Mouse (Mus musculus) liver, embryonic 12.5 days (tissue): ENCODE data around the gene Gpc2. TPM values are rescaled to one million over a fixed set of nuclear protein-coding genes. Genes with fewer than 3 reads are reported as not detected.

Experiments
- ATAC-seq: fragments of 200-750 bp; cut with Nextera tagmentation; 2 replicates; pipeline ENCODE4 v1.8.0; 2017; ENCODE audit warnings: moderate number of reproducible peaks, mild to moderate bottlenecking, moderate library complexity
- H3K27ac ChIP-seq: fragments of 300-500 bp; sonication (generic); 2 replicates; pipeline ENCODE4 v1.5.1; 2016; ENCODE audit warnings: mild to moderate bottlenecking
- H3K27me3 ChIP-seq: fragments of 300-500 bp; sonication (generic); replicated peaks from 2 replicates; pipeline ENCODE4 v1.6.1; 2016; ENCODE audit warnings: mild to moderate bottlenecking, moderate library complexity
- H3K36me3 ChIP-seq: fragments of 300-500 bp; sonication (generic); 2 replicates; pipeline ENCODE4 v1.6.1; 2016; ENCODE audit warnings: mild to moderate bottlenecking, moderate library complexity
- H3K4me1 ChIP-seq: fragments of 300-500 bp; sonication (generic); 2 replicates; pipeline ENCODE4 v1.6.1; 2016
- H3K4me2 ChIP-seq: fragments of 300-500 bp; sonication (generic); 2 replicates; pipeline ENCODE4 v1.6.1; 2016; ENCODE audit warnings: mild to moderate bottlenecking, moderate library complexity
- H3K4me3 ChIP-seq: fragments of 300-500 bp; sonication (generic); 2 replicates; pipeline ENCODE4 v1.5.1; 2016; ENCODE audit warnings: mild to moderate bottlenecking, moderate library complexity
- H3K9ac ChIP-seq: fragments of 300-500 bp; sonication (generic); 2 replicates; pipeline ENCODE4 v1.6.1; 2016; ENCODE audit warnings: mild to moderate bottlenecking, moderate library complexity
- H3K9me3 ChIP-seq: fragments of 300-500 bp; sonication (generic); replicated peaks from 2 replicates; pipeline ENCODE4 v1.6.1; 2016; ENCODE audit warnings: mild to moderate bottlenecking, moderate library complexity
- WGBS: fragments of 180-500 bp; shearing (Covaris S2); methylation state at CpG from one replicate; pipeline ENCODE4 v1.1.7; 2016; ENCODE audit not compliant: insufficient replicate concordance; 5-methylcytosine and 5-hydroxymethylcytosine counted together
- polyA plus RNA-seq: library from polyadenylated mRNA; unstranded; fragments of >200 nt; fragmentation: Nextera tagmentation; extraction: Ambion mirVana; gene quantifications from 2 replicates; pipeline ENCODE4 v1.2.1, GENCODE M21; 2016

Gpc2 gene
- polyA plus RNA-seq, 1 experiment from 2014 or later, result 2.4 TPM

- WGBS, result 50% methylated on average over 8 of the region's 8 CpGs
- Histone ChIP-seq H3K9me3 (no peaks in the 10 kb centered on the region), H3K27me3 (peaks cover 92% of the 10 kb centered on the region), H3K4me3 (no peak overlapping the region), H3K4me1 (peaks cover 19% of the 10 kb centered on the region), H3K4me2 (no peak overlapping the region), H3K9ac (no peak overlapping the region), H3K27ac (no peak overlapping the region), H3K36me3 (no peaks in the 10 kb centered on the region)
- no peak for ATAC-seq
Measured at GRCm38 (mm10) chr5:138274186-138274585, 5.6 kb downstream of the Gpc2 start.

- Histone ChIP-seq H3K9ac (no peak within 1 kb of the TSS), H3K4me2 (no peak within 1 kb of the TSS)
- 17% methylated on average over 12 of the region's 12 CpGs for WGBS
Measured at GRCm38 (mm10) chr5:138272409-138272923, 7.3 kb downstream of the Gpc2 start, which contains the start of gene Gal3st4. Gene Gal3st4 (minus strand): TSS chr5:138272840.

GRCm38 (mm10) chr5:138271232-138271631 lies 8.6 kb downstream of the Gpc2 start:
- no peak overlapping the region for H3K27ac ChIP-seq
- no peaks in the 10 kb centered on the region for H3K9me3 ChIP-seq
- no peak overlapping the region for H3K9ac ChIP-seq
- no peak overlapping the region for H3K4me3 ChIP-seq
- peaks cover 11% of the 10 kb centered on the region; the same call in 1 of the 2 replicates for H3K4me1 ChIP-seq
- ATAC-seq, result no peak
- H3K27me3 ChIP-seq, result peaks cover 63% of the 10 kb centered on the region
- H3K36me3 ChIP-seq, result peaks cover 3% of the 10 kb centered on the region; the same call in 1 of the 2 replicates
- no peak overlapping the region for H3K4me2 ChIP-seq
- WGBS, result 45% methylated on average over 3 of the region's 3 CpGs

More at GRCm38 (mm10) chr5:138272409-138272923, 7.3 kb downstream of the Gpc2 start, which contains the start of gene Gal3st4:
- Histone ChIP-seq H3K27ac (no peak within 1 kb of the TSS), H3K27me3 (peaks cover 75% of the 10 kb centered on the region), H3K4me3 (no peak within 1 kb of the TSS), H3K4me1 (peaks cover 11% of the 10 kb centered on the region; the same call in 1 of the 2 replicates), H3K9me3 (no peaks in the 10 kb centered on the region), H3K36me3 (no peaks in the 10 kb centered on the region)
- no peak for ATAC-seq

- WGBS, result 65% methylated on average over 4 of the region's 4 CpGs
- H3K9ac ChIP-seq, result no peak overlapping the region
Measured at GRCm38 (mm10) chr5:138268980-138269379, 10.8 kb downstream of the Gpc2 start.

GRCm38 (mm10) chr5:138267114-138267513 lies 12.7 kb downstream of the Gpc2 start:
- no peak overlapping the region for H3K4me3 ChIP-seq

More at GRCm38 (mm10) chr5:138268980-138269379, 10.8 kb downstream of the Gpc2 start:
- Histone ChIP-seq H3K4me1 (peaks cover 11% of the 10 kb centered on the region), H3K27ac (no peak overlapping the region), H3K36me3 (peaks cover 7% of the 10 kb centered on the region; the same call in 1 of the 2 replicates), H3K27me3 (peaks cover 41% of the 10 kb centered on the region), H3K4me2 (no peak overlapping the region), H3K4me3 (no peak overlapping the region), H3K9me3 (no peaks in the 10 kb centered on the region)
- no peak for ATAC-seq

GRCm38 (mm10) chr5:138265712-138266111 lies 14.1 kb downstream of the Gpc2 start:
- ATAC-seq, result no peak
- H3K4me2 ChIP-seq, result no peak overlapping the region

More at GRCm38 (mm10) chr5:138267114-138267513, 12.7 kb downstream of the Gpc2 start:
- WGBS, result 75% methylated on average over 3 of the region's 3 CpGs
- Histone ChIP-seq H3K9ac (no peak overlapping the region), H3K27ac (no peak overlapping the region), H3K4me1 (peaks cover 24% of the 10 kb centered on the region), H3K9me3 (no peaks in the 10 kb centered on the region), H3K36me3 (peaks cover 9% of the 10 kb centered on the region), H3K27me3 (peaks cover 22% of the 10 kb centered on the region), H3K4me2 (no peak overlapping the region)
- ATAC-seq, result no peak

GRCm38 (mm10) chr5:138264207-138264578 lies 15.6 kb downstream of the Gpc2 start:
- Histone ChIP-seq H3K4me2 (peak overlapping the region; percentile 95), H3K27me3 (no peaks in the 10 kb centered on the region), H3K9ac (peak overlapping the region; percentile 96), H3K27ac (peak overlapping the region; percentile 85; the same call in 1 of the 2 replicates), H3K4me3 (peak overlapping the region; percentile 89), H3K4me1 (peaks cover 53% of the 10 kb centered on the region), H3K9me3 (no peaks in the 10 kb centered on the region), H3K36me3 (peaks cover 38% of the 10 kb centered on the region)
- WGBS, result 10% methylated on average over 6 of the region's 6 CpGs
- ATAC-seq, result no peak

More at GRCm38 (mm10) chr5:138265712-138266111, 14.1 kb downstream of the Gpc2 start:
- 83% methylated on average over 4 of the region's 4 CpGs for WGBS
- Histone ChIP-seq H3K27ac (no peak overlapping the region), H3K9me3 (no peaks in the 10 kb centered on the region), H3K27me3 (peaks cover 8% of the 10 kb centered on the region), H3K9ac (no peak overlapping the region), H3K4me3 (no peak overlapping the region), H3K36me3 (peaks cover 23% of the 10 kb centered on the region), H3K4me1 (peaks cover 38% of the 10 kb centered on the region)

- no peaks in the 10 kb centered on the region for H3K27me3 ChIP-seq
- peak; percentile 84 for ATAC-seq
- H3K4me3 ChIP-seq, result peak within 1 kb of the TSS; percentile 89
- no peaks in the 10 kb centered on the region for H3K9me3 ChIP-seq
- peak within 1 kb of the TSS; percentile 85 for H3K27ac ChIP-seq
- peak within 1 kb of the TSS; percentile 95 for H3K4me2 ChIP-seq
- H3K4me1 ChIP-seq, result peaks cover 60% of the 10 kb centered on the region
- peaks cover 44% of the 10 kb centered on the region for H3K36me3 ChIP-seq
- peak within 1 kb of the TSS; percentile 96 for H3K9ac ChIP-seq
- under 1% methylated on average over 70 of the region's 71 CpGs for WGBS
Measured at GRCm38 (mm10) chr5:138263260-138264206, 16.3 kb downstream of the Gpc2 start, which contains the start of gene BC037034. Gene BC037034 (minus strand): TSS chr5:138264033.

GRCm38 (mm10) chr5:138262582-138263240 lies 17.1 kb downstream of the Gpc2 start:
- 31% methylated on average over 18 of the region's 18 CpGs for WGBS
- no peak for ATAC-seq
- H3K27ac ChIP-seq, result peak overlapping the region; percentile 85

GRCm38 (mm10) chr5:138262001-138262400 lies 17.8 kb downstream of the Gpc2 start:
- Histone ChIP-seq H3K27me3 (no peaks in the 10 kb centered on the region), H3K4me3 (peak overlapping the region; percentile 89), H3K27ac (peak overlapping the region; percentile 85), H3K9ac (peak overlapping the region; percentile 96), H3K4me1 (peaks cover 75% of the 10 kb centered on the region), H3K4me2 (peak overlapping the region; percentile 95), H3K36me3 (peaks cover 56% of the 10 kb centered on the region), H3K9me3 (no peaks in the 10 kb centered on the region)
- 47% methylated on average over 4 of the region's 4 CpGs for WGBS
- ATAC-seq, result no peak

More at GRCm38 (mm10) chr5:138262582-138263240, 17.1 kb downstream of the Gpc2 start:
- peak overlapping the region; percentile 89 for H3K4me3 ChIP-seq
- peak overlapping the region; percentile 96 for H3K9ac ChIP-seq
- H3K9me3 ChIP-seq, result no peaks in the 10 kb centered on the region
- peak overlapping the region; percentile 95 for H3K4me2 ChIP-seq
- peaks cover 51% of the 10 kb centered on the region for H3K36me3 ChIP-seq
- H3K27me3 ChIP-seq, result no peaks in the 10 kb centered on the region
- H3K4me1 ChIP-seq, result peaks cover 68% of the 10 kb centered on the region

GRCm38 (mm10) chr5:138260834-138261233 lies 19.0 kb downstream of the Gpc2 start:
- H3K27ac ChIP-seq, result peak overlapping the region; percentile 85
- WGBS, result 38% methylated on average over 11 of the region's 11 CpGs
- H3K4me3 ChIP-seq, result peak overlapping the region; percentile 89
- H3K9me3 ChIP-seq, result no peaks in the 10 kb centered on the region
- peaks cover 87% of the 10 kb centered on the region for H3K4me1 ChIP-seq
- no peaks in the 10 kb centered on the region for H3K27me3 ChIP-seq
- peak overlapping the region; percentile 45 for H3K9ac ChIP-seq
- peak overlapping the region; percentile 95 for H3K4me2 ChIP-seq
- peaks cover 53% of the 10 kb centered on the region for H3K36me3 ChIP-seq
- ATAC-seq, result peak; percentile 55
